Mouse (Mus musculus): ENCODE data around the gene Cdip1. TPM values are rescaled to one million over a fixed set of nuclear protein-coding genes. Genes with fewer than 3 reads are reported as not detected.

Gene Cdip1
- total RNA-seq (2014; rRNA removed), result 46.2 and 47.4 TPM in 2 replicates
- 101 and 116 TPM in 2 replicates for polyA plus RNA-seq (2012; rRNA removed)

DNA sequence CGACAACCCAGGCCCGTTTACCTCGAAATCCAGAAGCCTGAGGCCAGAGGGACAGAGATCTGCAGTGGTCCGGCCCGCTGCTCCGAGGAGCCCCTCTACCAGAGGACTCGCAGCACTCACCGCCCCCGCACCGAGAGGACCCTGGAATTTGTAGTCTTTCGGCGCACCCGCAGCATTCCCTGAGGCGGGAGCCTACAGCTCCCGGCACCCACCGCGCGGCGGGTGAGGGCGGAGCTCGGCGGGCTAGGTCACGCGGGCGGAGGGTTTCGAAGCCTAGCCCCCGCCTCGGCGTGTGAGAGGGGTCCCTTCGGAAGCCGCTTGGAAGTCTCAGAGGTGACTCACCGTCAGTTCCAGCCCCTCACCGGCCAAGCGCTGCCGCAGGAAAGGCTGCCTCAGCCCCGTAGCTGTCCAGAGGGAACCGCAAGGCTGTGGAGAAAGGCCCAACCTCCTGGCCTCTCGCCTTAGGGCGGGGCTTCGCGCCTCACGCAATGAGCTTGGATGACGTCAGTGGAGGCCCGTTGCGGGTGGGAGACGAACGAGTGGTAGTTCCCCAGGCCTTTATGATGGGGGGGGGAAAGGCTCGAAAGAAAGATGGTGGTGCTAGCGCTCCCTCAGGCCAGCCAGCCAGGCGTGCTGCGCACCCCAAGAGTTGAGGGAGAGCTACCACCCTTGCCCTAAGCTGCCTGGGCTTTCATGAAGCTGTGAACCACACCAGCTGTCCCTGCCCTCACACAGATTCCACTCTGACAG lies at the start of gene Cdip1:
Gene Cdip1 (minus strand): TSS at position 483 of the 750 bp plus-strand sequence.
- WGBS, result 1% methylated on average over 51 of the region's 51 CpGs

GRCm38 (mm10) chr16:4839552-4839951 lies 49.5 kb upstream of the Cdip1 start:
- Histone ChIP-seq H3K79me2 (ENCODE audit: control insufficient read depth, insufficient read depth, low read length) (no peaks in the 10 kb centered on the region), H3K4me1 (ENCODE audit: control insufficient read depth, insufficient read depth, low read length) (no peaks in the 10 kb centered on the region), H3K27ac (replicated peaks; ENCODE audit: insufficient read depth, low read depth, low read length) (no peak overlapping the region), H3K27me3 (ENCODE audit: control insufficient read depth, insufficient read depth, low read length) (no peaks in the 10 kb centered on the region), H3K4me3 (ENCODE audit: insufficient read depth, low read depth, low read length) (no peak overlapping the region), H3K36me3 (ENCODE audit: control insufficient read depth, insufficient read depth, low read length) (no peaks in the 10 kb centered on the region), H3K9ac (ENCODE audit: low read depth, low read length) (no peak overlapping the region)
- 89% methylated on average over 3 of the region's 3 CpGs for WGBS
- TF ChIP-seq POLR2A (IDR thresholded peaks at IDR 0.05; ENCODE audit: extremely low read depth, insufficient read depth, low read length) (no peak), CTCF (IDR thresholded peaks at IDR 0.05; ENCODE audit: low read depth, low read length) (no peak)
- peak; percentile 39 for DNase-seq (ENCODE audit: extremely low read depth, low read depth, low spot score)

More for the DNA sequence above, at the start of gene Cdip1:
- Histone ChIP-seq H3K27ac (replicated peaks; ENCODE audit: insufficient read depth, low read depth, low read length) (peak within 1 kb of the TSS; percentile 95), H3K9ac (ENCODE audit: low read depth, low read length) (peak within 1 kb of the TSS; percentile 87), H3K79me2 (ENCODE audit: control insufficient read depth, insufficient read depth, low read length) (peaks cover 18% of the 10 kb centered on the region), H3K4me1 (ENCODE audit: control insufficient read depth, insufficient read depth, low read length) (peaks cover 16% of the 10 kb centered on the region), H3K36me3 (ENCODE audit: control insufficient read depth, insufficient read depth, low read length) (peaks cover 2% of the 10 kb centered on the region; the same call in 1 of the 2 replicates), H3K4me3 (ENCODE audit: insufficient read depth, low read depth, low read length) (peak within 1 kb of the TSS; percentile 85), H3K27me3 (ENCODE audit: control insufficient read depth, insufficient read depth, low read length) (no peaks in the 10 kb centered on the region)
- TF ChIP-seq POLR2A (IDR thresholded peaks at IDR 0.05; ENCODE audit: extremely low read depth, insufficient read depth, low read length) (0 out of 2 replicates have a peak, but pooled peaks have one; percentile 46), CTCF (IDR thresholded peaks at IDR 0.05; ENCODE audit: low read depth, low read length) (no peak)
- peak; percentile 79 for DNase-seq (ENCODE audit: extremely low read depth, low read depth, low spot score)

- no peak overlapping the region for H3K27ac ChIP-seq (replicated peaks; ENCODE audit: insufficient read depth, low read depth, low read length)
- 85% methylated on average over 3 of the region's 3 CpGs for WGBS
- no peaks in the 10 kb centered on the region for H3K27me3 ChIP-seq (ENCODE audit: control insufficient read depth, insufficient read depth, low read length)
- no peak for DNase-seq (ENCODE audit: extremely low read depth, low read depth, low spot score)
- no peaks in the 10 kb centered on the region for H3K36me3 ChIP-seq (ENCODE audit: control insufficient read depth, insufficient read depth, low read length)
- H3K9ac ChIP-seq (ENCODE audit: low read depth, low read length), result no peak overlapping the region
- H3K79me2 ChIP-seq (ENCODE audit: control insufficient read depth, insufficient read depth, low read length), result no peaks in the 10 kb centered on the region
- H3K4me1 ChIP-seq (ENCODE audit: control insufficient read depth, insufficient read depth, low read length), result no peaks in the 10 kb centered on the region
- H3K4me3 ChIP-seq (ENCODE audit: insufficient read depth, low read depth, low read length), result no peak overlapping the region
- TF ChIP-seq CTCF (IDR thresholded peaks at IDR 0.05; ENCODE audit: low read depth, low read length) (no peak), POLR2A (IDR thresholded peaks at IDR 0.05; ENCODE audit: extremely low read depth, insufficient read depth, low read length) (no peak)
Measured at GRCm38 (mm10) chr16:4837631-4838030, 47.5 kb upstream of the Cdip1 start.

DNA sequence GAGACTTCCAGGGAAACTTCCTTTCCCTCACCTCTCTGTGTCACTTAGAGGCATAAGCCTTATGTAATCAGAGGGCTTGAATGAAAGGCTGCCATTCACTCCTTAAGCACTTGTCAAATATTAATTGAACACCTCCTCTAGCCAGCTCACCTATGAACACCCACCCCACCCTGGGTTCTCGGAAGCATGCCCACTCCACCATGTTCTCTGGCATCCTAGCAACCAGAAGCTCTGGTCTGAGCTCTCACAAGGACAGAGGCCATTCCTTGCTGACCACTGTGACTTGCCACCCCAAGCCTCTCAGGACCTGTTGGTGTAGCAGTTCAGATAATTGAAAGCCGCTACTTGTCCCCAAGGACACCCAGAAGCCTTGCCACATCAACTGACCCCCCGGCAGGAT lies 45.1 kb upstream of the Cdip1 start, which contains the start of gene 4930562C15Rik:
Gene 4930562C15Rik (plus strand): TSS at position 226 of the 400 bp plus-strand sequence.
- Histone ChIP-seq H3K27ac (replicated peaks; ENCODE audit: insufficient read depth, low read depth, low read length) (no peak within 1 kb of the TSS), H3K9ac (ENCODE audit: low read depth, low read length) (no peak within 1 kb of the TSS), H3K79me2 (ENCODE audit: control insufficient read depth, insufficient read depth, low read length) (no peaks in the 10 kb centered on the region), H3K4me3 (ENCODE audit: insufficient read depth, low read depth, low read length) (no peak within 1 kb of the TSS), H3K27me3 (ENCODE audit: control insufficient read depth, insufficient read depth, low read length) (no peaks in the 10 kb centered on the region), H3K36me3 (ENCODE audit: control insufficient read depth, insufficient read depth, low read length) (no peaks in the 10 kb centered on the region), H3K4me1 (ENCODE audit: control insufficient read depth, insufficient read depth, low read length) (no peaks in the 10 kb centered on the region)
- DNase-seq (ENCODE audit: extremely low read depth, low read depth, low spot score), result no peak
- no peak for TF ChIP-seq POLR2A (IDR thresholded peaks at IDR 0.05; ENCODE audit: extremely low read depth, insufficient read depth, low read length)
- TF ChIP-seq CTCF (IDR thresholded peaks at IDR 0.05; ENCODE audit: low read depth, low read length), result no peak
- 84% methylated on average over 3 of the region's 3 CpGs for WGBS

DNA sequence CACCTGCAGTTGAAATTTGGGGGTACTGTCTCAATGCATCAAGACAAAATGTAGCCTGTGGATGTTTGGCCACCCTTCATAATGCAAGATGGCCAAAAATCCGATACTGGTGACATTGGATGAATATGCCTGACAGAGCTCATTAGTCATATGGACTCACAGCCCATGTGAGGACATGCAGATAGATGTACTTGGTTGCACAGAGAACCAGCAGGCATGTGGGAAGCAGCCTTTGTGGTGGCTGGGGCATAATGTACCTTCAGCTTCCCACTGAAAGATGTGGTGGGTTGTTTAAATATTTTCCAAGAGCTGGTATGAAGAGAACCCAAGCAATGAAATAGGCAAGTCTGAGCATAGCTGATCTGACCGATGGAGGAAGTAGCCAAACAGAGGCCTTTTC lies 43.8 kb upstream of the Cdip1 start:
- H3K4me1 ChIP-seq (ENCODE audit: control insufficient read depth, insufficient read depth, low read length), result peaks cover 7% of the 10 kb centered on the region
- H3K9ac ChIP-seq (ENCODE audit: low read depth, low read length), result no peak overlapping the region
- WGBS, result 83% methylated on average over 2 of the region's 2 CpGs
- no peaks in the 10 kb centered on the region for H3K36me3 ChIP-seq (ENCODE audit: control insufficient read depth, insufficient read depth, low read length)
- H3K79me2 ChIP-seq (ENCODE audit: control insufficient read depth, insufficient read depth, low read length), result no peaks in the 10 kb centered on the region
- H3K27ac ChIP-seq (replicated peaks; ENCODE audit: insufficient read depth, low read depth, low read length), result no peak overlapping the region
- no peak for TF ChIP-seq CTCF (IDR thresholded peaks at IDR 0.05; ENCODE audit: low read depth, low read length)
- TF ChIP-seq POLR2A (IDR thresholded peaks at IDR 0.05; ENCODE audit: extremely low read depth, insufficient read depth, low read length), result no peak
- no peak overlapping the region for H3K4me3 ChIP-seq (ENCODE audit: insufficient read depth, low read depth, low read length)
- H3K27me3 ChIP-seq (ENCODE audit: control insufficient read depth, insufficient read depth, low read length), result no peaks in the 10 kb centered on the region
- DNase-seq (ENCODE audit: extremely low read depth, low read depth, low spot score), result no peak
